Mouse (Mus musculus) gonadal fat pad, adult 2 months (tissue): ENCODE measurements at regions not wholly inside any gene's neighbourhood (a gene's known extent, or its start where the extent isn't known, plus 50 kb on each side); places are given as distances from the start of the nearest gene placed in this dataset.

Experiments used
- DNase-seq: peaks from one replicate; pipeline ENCODE4 v3.0.0-alpha.2; 2012; ENCODE audit warnings: low read depth

DNA sequence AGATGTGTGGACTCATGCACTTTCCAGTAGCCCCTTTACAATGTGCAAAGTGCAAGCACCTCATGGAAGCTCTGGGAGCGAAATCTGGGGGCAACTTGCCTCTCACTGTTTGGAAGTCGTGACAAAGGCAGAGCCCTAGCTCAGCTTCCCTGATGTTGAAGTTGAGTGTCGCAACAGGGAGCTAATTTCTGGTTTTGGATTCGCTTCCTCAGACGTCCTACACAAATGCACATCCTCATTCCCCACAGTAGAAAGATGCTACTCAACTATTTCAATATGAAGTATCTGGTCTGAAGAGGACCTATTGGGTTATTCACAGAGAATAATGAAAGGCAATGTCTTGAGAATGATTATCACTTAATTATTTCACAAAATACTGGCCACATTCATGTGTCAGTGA is 331.3 kb downstream of the Adgrl2 start:
- no peak for DNase-seq

DNA sequence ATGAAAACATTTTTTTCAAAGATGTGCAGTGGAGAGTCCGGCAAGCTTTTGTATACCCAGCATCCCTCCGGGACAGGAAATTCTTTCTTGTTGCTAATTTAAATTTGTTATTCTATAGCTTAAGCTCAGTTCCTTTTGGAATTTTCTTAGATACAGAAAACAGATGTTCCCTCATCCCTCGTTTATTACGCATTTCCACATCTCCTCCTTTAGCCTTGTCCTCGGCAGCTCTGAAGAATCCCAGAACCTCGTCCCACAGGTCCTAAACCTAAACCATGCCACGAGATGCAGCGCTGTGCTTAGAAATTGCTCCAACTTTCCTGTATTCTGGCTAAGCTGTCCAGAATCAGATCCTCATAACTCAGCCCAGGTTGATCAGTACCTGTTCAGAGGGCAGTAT is 332.0 kb downstream of the Adgrl2 start:
- DNase-seq: no peak

DNA sequence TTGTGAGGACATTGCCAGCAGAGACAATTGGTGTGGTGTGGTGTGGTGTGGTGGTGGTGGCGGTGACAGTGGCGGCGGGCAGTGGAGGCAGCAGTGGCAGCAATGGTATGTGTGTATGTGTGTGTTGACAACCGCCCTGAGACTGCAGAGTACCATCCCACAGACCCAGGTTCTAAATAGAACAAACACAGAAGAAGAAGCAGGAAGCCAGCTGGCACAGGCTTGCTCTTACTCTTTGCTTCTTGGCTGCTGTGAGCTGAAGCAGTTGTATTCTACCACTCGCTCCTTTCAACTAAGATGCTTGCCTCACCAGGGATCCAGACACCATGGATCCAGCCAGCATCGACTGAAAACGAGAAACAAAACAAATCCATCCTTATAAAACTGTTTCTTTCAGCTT is 334.2 kb downstream of the Adgrl2 start:
- no peak for DNase-seq

DNA sequence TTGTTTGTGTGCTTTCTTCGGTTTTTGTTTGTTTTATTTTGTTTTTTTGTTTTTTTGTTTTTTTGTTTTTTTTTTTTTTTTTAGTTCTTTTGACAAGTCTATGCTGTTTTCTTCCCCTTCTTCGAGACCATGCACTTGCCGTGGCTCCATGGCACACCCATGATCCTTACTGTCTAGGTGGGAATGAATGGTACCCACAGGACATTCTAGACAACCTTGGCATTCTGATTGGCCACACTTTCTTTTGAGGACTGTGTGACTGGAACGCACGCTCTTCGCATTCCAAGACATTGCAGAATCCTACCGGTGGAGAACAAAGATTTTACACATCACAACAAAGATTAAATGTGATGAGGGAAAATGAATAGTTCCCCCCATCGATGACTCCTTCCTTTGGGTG is 340.1 kb downstream of the Adgrl2 start:
- DNase-seq: no peak

DNA sequence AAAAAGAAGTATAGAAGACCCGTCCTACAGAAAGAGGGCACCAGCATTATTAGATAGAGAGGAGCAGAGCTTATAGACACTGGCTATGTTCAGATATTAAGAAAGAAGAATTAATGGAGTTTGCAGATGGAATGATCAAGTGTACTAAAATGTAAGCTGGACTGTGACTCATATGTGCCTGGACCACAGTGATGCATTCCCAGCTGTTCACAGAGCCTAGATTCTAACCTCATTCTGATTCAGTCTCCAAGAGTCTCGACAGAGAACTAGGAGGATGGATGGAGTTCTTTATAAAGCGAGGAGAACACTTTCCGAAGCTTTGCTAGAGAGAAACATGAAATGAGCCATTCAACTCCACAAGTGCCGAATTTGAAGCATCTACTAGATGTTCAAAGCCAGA is 345.4 kb downstream of the Adgrl2 start:
- no peak for DNase-seq

DNA sequence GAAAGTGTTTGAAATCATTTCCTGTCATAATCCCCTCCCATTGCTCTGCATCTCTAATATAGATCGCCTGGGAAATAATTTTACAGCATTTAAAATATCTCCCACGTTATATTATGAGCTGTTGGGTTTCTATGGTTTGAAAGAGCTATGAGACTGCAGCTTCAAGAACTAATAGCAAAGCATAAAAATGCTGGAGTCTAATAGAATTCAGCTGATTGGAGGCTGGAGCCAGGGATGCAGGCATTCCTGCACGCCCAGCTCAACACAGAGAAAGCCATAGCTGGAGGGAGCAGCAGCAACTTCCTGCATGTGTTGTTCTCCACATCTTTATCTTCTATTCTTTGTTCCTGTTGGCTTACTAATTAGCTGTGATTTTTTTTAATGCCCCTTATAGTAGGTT is 348.8 kb downstream of the Adgrl2 start:
- DNase-seq: no peak

DNA sequence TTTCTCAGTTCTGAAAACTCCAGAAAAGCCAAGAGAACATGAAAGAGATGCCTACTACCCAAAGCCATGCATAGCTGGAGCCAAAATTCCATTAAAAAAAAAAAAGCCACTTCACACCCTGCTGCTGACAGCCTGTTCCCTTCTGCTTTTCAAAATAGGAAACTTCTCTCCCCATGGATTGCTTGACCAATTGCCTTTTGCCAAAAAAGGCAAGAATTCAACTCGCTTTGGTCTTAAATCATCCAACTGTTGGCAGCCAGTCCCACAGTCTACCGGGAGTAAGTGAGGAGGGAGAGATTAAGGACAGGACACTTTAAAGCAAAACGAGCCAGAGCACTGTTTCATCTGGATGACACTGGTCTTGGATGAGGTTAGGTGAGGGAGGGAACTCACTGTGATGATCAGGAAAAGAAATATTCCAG is 349.7 kb downstream of the Adgrl2 start:
- DNase-seq: no peak

DNA sequence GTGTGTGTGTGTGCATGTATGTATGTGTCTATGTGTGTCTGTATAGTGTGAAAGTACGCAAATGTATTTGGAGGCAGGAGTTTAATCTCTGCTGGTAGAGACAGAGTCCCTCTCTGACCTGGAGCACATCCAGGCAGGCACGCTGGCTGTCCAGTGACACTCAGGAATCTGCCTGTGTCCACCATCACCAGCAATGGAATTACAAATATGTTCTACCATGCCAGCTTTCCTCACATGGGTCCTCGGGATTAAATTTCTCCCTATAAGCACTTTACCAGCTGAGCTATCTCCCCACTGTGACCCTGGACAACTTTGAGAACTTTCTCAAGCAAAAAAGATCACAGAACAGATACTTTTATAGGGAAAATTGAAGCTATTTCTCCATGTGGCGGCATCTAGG is 355.3 kb downstream of the Adgrl2 start:
- no peak for DNase-seq

DNA sequence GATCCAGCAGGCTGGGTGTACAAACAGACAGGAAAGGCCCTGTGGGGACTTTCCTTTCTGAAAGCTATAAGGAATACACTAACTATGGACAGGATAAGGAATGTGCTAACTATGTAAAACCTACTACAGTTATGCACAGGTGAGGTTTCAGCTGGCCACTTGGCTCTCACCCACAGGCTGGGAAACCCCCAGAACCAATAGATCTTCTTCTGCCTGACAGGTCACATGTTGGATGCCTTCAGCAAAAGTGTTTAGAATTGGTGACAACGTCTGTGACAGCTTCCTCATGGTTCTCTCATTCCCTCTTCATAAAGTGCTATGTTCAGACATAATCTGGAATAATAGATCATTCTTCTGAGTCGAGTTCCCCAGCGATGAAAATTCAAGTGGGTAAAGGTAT is 356.0 kb downstream of the Adgrl2 start:
- DNase-seq: no peak

DNA sequence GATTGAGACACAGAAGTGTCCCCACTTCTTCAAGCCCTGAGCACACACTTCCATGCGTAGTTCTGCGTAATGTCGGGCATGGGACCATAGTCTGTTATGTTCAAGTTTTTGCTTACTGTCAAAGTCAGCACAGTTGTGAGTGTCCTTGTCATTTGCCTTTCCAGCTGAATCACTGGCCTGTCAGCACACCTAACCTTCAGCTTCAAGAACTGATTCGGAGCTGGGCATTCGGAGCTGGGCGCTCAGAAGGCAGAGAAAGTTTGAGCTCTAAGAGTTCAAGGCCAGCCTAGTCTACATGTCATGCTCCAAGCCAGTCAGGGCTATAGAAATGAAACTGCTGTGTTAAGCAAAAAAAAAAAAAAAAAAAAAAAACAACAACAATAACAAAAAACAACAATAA is 357.1 kb downstream of the Adgrl2 start:
- DNase-seq: no peak

DNA sequence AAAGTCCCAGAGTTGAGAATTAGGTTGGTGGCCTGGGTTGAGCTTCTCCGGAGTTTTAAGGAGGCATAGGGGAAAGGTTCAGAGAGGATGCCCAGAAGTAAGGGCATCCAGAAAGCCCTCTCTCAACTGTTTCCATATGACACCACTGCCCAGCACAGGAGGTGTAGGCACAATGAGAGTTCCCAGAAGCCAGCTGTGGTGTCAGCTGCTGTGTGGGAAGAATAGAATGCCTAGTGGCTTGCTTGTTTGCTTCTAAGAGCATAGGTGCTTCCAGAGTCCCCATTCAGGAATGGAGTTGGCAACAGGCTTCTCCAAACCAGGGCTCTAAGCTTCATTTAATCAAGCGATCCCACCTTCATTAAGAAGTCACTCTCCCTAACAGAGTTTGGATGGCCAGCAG is 357.9 kb downstream of the Adgrl2 start:
- DNase-seq: no peak

DNA sequence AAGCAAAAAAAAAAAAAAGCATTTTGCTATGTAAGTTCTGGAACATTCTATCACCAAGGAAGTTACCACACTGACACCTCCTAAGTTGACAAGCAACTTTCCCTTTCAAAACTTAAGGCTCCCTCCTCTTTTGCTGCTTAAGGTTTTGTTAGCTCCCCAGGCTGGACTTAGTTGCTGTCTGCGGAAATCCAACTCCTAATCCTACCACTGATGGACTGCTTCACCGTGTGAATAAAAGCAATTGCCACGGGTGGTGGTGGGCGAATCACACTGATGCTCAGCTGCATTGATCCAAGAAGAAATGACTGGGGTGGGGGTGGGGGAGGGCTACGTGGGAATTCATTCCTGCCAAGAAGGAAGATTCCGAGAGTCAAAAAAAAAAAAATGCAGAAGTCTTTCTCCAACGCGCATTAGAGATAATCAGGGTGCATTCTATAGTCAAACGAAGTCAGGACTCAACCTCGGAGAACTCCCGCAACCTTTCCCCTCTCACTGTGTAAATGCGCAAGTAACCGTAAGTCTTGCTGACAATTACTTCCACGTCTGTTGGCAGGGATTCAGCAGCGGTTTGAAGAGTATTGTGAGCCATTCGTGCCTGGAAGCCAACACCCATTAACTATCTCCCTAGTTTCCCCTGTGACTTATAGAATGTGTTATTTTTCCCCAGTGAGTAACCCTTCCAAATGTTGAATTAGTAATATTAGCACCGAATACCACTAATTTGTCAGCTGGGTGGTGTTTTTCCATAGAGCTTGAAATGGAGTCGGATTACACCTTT is 358.8 kb downstream of the Adgrl2 start:
- DNase-seq: no peak

DNA sequence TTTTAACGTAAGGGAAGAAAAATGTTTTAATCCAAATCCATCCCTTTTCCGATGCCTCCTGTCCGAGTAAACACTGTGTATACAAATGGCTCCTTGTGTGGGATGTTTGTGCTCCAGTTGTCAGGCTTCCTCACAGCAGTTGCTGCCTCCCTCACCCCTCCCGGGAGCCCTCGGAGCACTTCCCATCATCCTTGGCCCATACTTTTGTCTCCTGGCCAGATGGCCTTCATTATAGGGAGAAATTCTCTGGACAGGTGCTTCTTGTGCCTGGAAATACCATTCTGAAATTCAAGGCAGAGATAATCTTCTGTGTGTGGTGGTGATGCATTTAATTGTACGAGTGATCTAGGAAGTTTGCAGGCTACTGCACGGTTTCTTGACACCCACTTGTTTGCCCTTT is 359.5 kb downstream of the Adgrl2 start:
- DNase-seq: no peak

DNA sequence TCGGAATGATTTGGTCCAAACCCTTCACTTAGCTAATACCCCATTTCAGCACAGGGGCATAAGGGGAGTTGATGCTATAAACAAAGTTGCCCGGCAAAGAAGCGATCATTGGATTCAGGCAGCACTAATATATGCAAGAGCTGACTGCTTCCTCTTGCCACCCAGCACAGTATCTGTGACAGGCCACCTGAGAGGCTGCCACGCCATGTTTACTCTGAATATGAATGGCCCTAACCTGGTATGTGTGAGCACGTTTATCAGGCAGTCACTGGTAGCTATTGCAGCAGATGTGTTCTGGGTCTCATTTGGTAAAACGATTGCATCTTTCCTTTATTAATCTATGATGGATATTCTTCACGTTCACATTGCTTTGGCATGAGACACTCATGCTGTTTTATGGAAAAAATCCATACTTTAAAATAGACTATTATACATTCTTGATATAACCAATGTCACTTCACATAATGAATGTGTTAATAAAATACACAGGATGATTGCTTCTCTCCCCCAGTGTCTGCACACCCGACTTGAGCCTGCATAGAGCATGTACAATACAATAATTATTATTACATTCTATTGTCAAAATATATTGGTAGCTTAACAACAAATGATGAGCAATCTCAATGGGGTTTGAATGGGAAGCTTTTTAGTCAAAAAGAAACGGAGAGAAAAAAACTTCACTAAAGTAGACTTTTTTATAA is 375.2 kb downstream of the Adgrl2 start:
- no peak for DNase-seq

DNA sequence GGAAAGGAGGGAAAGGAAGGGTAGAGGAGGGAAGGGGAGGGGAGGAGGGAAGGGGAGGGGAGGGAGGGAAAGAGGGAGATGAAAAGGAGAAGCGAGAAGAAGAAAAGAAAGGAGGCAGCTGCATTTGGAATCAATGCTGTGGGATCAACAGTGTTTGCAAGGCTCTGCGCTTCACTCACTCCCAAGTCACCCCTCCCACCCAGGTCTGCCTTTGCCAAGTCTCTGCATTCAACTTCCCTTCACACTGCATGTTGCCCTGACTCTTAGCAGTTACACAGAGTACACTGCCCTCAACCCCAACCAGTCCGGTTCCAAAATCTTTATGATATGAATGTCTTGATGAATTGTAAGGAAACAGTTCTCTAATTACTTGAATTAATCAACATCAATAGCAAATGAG is 376.9 kb downstream of the Adgrl2 start:
- no peak for DNase-seq

DNA sequence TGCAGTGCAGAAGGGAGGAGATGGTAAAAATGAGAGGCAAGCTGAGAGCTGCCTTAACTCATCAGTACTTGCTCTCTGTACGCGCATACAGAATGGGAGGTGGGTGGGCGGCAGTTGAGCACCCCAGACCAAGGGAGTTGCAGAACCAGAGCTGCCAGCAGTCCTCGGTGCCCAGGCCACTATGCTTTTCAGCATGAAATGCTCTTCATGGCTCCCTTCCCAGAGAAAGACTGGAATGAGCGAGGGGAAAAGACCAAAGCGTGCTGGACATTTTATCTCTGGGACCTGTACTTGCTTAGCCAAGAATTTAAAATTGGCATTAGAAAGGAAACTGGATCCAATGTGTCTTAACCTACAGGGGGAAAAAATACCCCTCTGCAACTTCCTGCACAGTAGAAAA is 387.1 kb downstream of the Adgrl2 start:
- no peak for DNase-seq

DNA sequence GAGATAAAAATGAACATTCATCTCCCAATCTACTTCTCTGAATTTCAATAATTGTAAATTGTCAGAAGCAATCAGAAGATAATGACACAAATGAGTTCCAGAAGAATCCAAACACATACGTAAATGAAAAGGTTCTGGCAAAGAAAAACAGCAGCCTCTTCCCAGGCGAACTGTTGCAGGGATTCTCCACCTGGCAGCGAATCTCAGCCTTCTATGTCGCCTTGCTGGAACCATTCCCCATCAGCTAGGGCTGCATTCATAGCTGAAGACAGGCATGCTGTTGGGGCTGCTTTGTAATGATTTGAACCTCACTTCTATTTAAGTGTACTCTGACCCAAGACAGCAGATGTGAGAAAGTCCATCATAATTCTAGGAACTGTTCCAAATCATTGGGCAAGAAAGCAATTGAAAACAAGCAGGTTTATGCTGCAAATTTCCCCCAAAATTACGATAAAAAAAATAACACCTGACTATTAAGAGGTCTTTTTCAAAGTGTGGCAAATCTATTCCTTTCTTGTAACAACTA is 387.6 kb downstream of the Adgrl2 start:
- no peak for DNase-seq

DNA sequence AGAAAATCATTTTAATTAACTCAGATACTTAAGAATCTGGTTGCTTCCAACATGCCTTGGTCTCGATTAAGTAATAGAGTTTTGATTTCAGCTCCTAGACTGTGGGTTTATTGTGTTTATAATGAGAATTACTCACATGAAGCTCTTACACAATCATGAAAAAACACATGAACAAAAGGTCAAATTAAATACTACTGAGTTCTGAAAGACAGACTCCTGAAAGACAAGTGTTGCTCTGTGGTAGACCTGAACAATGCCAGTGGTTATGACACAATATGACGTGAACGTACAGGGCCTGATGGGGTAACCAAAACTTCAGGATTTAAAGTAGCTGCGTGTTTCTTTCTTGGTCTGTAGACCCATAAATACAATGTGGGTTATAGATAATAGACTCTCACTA is 394.8 kb downstream of the Adgrl2 start:
- peak; percentile 44 for DNase-seq

DNA sequence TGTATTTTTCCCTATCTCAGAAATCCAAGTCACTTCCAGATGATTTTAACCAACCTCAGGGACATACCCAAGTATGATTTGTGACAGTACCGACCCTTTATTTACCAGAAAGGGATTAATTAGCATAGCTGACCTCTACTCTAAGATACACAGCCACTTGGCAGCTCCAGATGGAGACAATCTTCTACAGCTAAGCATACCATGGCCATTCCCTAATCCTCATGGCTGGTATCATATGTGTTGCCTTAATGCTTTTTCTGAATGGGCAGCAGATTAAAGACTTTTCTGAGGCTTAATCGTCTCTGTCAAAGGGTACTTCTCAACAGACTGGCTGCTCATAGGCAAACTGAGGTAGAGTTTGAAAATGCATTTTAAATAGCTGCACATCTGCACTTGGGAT is 400.8 kb downstream of the Adgrl2 start:
- no peak for DNase-seq

DNA sequence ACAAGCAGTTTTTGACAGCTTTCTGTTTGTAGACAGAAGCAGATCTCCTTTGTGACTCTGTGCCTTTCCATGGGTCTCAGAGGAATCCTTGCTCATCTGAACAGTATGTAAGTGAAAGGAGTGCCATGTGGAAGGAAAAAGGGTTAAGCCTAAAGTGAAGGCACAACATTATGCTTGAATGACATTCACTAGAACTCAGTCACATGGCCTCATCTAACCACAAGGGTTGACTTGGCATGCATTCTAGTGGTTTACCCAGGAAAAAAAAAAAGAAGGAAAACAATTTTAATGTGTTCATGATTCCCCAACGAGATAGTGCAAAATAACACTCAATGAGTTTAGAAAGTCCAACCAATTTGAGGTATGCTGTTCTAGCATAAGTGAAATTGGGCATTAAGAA is 414.6 kb downstream of the Adgrl2 start:
- no peak for DNase-seq

DNA sequence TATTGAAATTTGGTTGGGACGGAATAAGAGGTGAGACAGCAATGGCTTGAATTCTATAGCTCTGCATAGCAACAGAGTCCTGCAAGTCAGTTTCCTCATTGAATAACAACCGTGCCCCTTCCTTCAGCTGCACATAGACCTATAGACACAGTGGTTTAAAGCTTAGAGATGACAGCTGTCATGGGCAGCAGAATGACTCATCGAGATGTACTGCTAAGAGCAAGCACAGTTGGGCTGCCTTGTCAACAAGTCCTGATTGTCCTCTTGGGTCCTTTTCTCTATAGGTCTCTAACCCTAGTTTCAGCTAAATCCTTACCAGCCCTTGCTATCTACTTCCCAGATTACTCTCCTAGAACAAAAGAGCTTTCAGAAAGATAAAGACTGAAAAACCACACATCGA is 417.9 kb downstream of the Adgrl2 start:
- DNase-seq: no peak

DNA sequence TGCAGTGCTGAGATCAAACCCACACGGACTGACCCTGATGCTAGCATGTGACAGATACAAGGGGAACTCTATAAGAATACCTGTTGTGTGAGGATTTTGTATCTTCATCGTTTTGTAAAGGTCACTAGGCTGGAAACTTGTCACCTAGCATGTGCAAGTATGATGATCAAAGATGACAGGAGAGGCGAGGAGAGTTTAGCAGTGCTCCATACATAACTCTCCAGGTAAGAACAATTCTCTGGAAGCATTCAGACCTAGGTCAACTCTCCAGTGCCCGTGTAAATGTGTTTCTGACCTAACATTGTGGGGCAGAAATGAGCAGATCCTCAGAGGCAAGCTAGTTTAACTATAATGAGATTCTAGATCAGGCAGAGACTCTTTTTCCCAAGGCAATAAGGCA is 425.6 kb downstream of the Adgrl2 start:
- no peak for DNase-seq

DNA sequence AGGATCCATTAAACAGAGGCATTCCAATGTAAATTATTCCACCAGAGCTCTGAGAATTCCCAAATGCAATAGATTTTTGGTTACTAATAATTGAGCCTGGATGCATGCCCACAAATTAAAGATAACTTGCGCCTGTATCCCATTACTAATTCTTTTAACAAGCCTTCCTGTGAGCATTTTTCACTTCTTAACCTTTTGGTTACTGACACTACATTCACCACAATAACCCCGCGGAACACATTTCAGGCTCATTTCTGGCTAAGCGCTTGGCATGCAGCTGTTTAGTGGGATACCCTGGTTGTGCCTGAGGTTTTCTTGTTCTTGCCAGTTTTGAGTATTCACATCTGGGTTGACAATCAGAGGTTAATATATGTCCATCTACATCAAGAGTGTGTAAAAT is 429.1 kb downstream of the Adgrl2 start:
- DNase-seq: no peak
